Comparison of ENCODE assay signal across 10 mouse cellular contexts in genomic region chr3:41282431-41283037, GRCm38 (mm10).
DNase-seq lines count a peak whose midpoint lies in the region; ATAC-seq lines count a peak whose summit lies in the region.
"Had no signal": no experiment of that assay in that cellular context is flagged by ENCODE, and none has a peak within 500 bp of the region (broad histone marks: within the 10 kb centered on the region; RNA-seq: fewer than 3 reads in every experiment).

No protein-coding gene starts in this region.

- DNase-seq in left cerebral cortex, postnatal 4 days = peak; percentile 21
- DNase-seq in left cerebral cortex, adult 11 months (ENCODE audit: low spot score) = no peak
- DNase-seq in ovary, adult 18-20 months (ENCODE audit: low spot score) = peak; percentile 51
- no peak for DNase-seq in urinary bladder, adult 2 months (ENCODE audit: low spot score)
- no peak for DNase-seq in c-Kit-positive CD71-positive TER-119-positive erythroid progenitor cells, embryonic 14.5 days (ENCODE audit: low spot score)
- no peak for DNase-seq in thymus, postnatal 10 days (ENCODE audit: low spot score in 2 of 2)
- DNase-seq: adrenal gland, postnatal 25 days had no signal

- H3K27me3 ChIP-seq in embryonic facial prominence, embryonic 13.5 days = no peaks in the 10 kb centered on the region
- H3K27me3 ChIP-seq in kidney, embryonic 14.5 days (ENCODE audit: control insufficient read depth, insufficient read depth, low read length) = no peaks in the 10 kb centered on the region
- H3K27me3 ChIP-seq: liver, embryonic 15.5 days had no signal

- no peak for ATAC-seq in embryonic facial prominence, embryonic 13.5 days (ENCODE audit: insufficient number of reproducible peaks, insufficient read depth, low FRiP score, low TSS enrichment, low read depth)
- peak; percentile 70 for ATAC-seq in kidney, embryonic 14.5 days (ENCODE audit: low FRiP score, low TSS enrichment)

- no peak overlapping the region for H3K4me3 ChIP-seq in embryonic facial prominence, embryonic 13.5 days
- H3K4me3 ChIP-seq in kidney, embryonic 14.5 days (ENCODE audit: low read length) = no peak overlapping the region
- H3K4me3 ChIP-seq: liver, embryonic 15.5 days had no signal

- peak overlapping the region; percentile 41 for H3K27ac ChIP-seq in embryonic facial prominence, embryonic 13.5 days
- H3K27ac ChIP-seq in kidney, embryonic 14.5 days (ENCODE audit: low read depth, low read length) = peak overlapping the region; percentile 17; the same call in 1 of the 2 replicates
- H3K27ac ChIP-seq: liver, embryonic 15.5 days had no signal

- intact Hi-C loops in left cerebral cortex, postnatal 4 days (cut with DNase I) = no loop called here

- H3K9me3 ChIP-seq in embryonic facial prominence, embryonic 13.5 days = no peaks in the 10 kb centered on the region
- no peaks in the 10 kb centered on the region for H3K9me3 ChIP-seq in kidney, embryonic 14.5 days (ENCODE audit: control insufficient read depth, low read length)
- H3K9me3 ChIP-seq: liver, embryonic 15.5 days had no signal

- H3K4me2 ChIP-seq in embryonic facial prominence, embryonic 13.5 days = peak overlapping the region; percentile 1; the same call in 1 of the 2 replicates
- no peak overlapping the region for H3K4me2 ChIP-seq in kidney, embryonic 14.5 days (replicated peaks; ENCODE audit: low read depth, low read length)
- H3K4me2 ChIP-seq: liver, embryonic 15.5 days had no signal

- H3K4me1 ChIP-seq in embryonic facial prominence, embryonic 13.5 days = peaks cover 26% of the 10 kb centered on the region
- H3K4me1 ChIP-seq in kidney, embryonic 14.5 days (ENCODE audit: control insufficient read depth, insufficient read depth, low read length) = peaks cover 14% of the 10 kb centered on the region

- WGBS in embryonic facial prominence, embryonic 13.5 days = 17% methylated on average over 8 of the region's 8 CpGs
- WGBS in kidney, embryonic 14.5 days = 35% methylated on average over 8 of the region's 8 CpGs

- H3K36me3 ChIP-seq in embryonic facial prominence, embryonic 13.5 days = no peaks in the 10 kb centered on the region
- no peaks in the 10 kb centered on the region for H3K36me3 ChIP-seq in kidney, embryonic 14.5 days (ENCODE audit: control insufficient read depth, insufficient read depth, low read length)
- H3K36me3 ChIP-seq: liver, embryonic 15.5 days had no signal

- H3K9ac ChIP-seq in embryonic facial prominence, embryonic 13.5 days = no peak overlapping the region
- no peak overlapping the region for H3K9ac ChIP-seq in kidney, embryonic 14.5 days (ENCODE audit: low read depth, low read length)
- H3K9ac ChIP-seq: liver, embryonic 15.5 days had no signal

Comparison
In these comparisons a context has a peak if more than half of its experiments do, and no peak if none do; other contexts are left out.
1. DNase-seq: peak in left cerebral cortex, postnatal 4 days (single experiment) and ovary, adult 18-20 months (single experiment); none in left cerebral cortex, adult 11 months (single experiment), urinary bladder, adult 2 months (single experiment), c-Kit-positive CD71-positive TER-119-positive erythroid progenitor cells, embryonic 14.5 days (single experiment) and thymus, postnatal 10 days (0 of 2).